Mouse (Mus musculus) forebrain, postnatal 0 days (tissue): ENCODE measurements at regions not wholly inside any gene's neighbourhood (a gene's known extent, or its start where the extent isn't known, plus 50 kb on each side); places are given as distances from the start of the nearest gene placed in this dataset.

Experiments
- ATAC-seq: fragments of 200-750 bp; cut with Nextera tagmentation; 2 replicates; pipeline ENCODE4 v1.8.0; 2017; ENCODE audit warnings: mild to moderate bottlenecking, moderate library complexity
- DNase-seq: peaks from one replicate; pipeline ENCODE4 v3.0.0-alpha.2; 2015
- H3K27ac ChIP-seq: fragments of 300-500 bp; sonication (generic); 2 replicates; pipeline ENCODE4 v1.5.1; 2014; ENCODE audit warnings: low read depth, mild to moderate bottlenecking, antibody characterized with exemption, low read length, moderate library complexity, mixed read lengths
- H3K27me3 ChIP-seq: fragments of 300-500 bp; sonication (generic); 2 replicates; pipeline ENCODE4 v1.6.1; 2014; ENCODE audit warnings: mild to moderate bottlenecking, low read length, mixed read lengths; ENCODE audit not compliant: insufficient read depth
- H3K36me3 ChIP-seq: fragments of 300-500 bp; sonication (generic); 2 replicates; pipeline ENCODE4 v1.6.1; 2014; ENCODE audit warnings: mild to moderate bottlenecking, moderate library complexity; ENCODE audit not compliant: insufficient read depth
- H3K4me1 ChIP-seq: fragments of 300-500 bp; sonication (generic); 2 replicates; pipeline ENCODE4 v1.6.1; 2014; ENCODE audit warnings: antibody characterized with exemption; ENCODE audit not compliant: insufficient read depth
- H3K4me2 ChIP-seq: fragments of 300-500 bp; sonication (generic); 2 replicates; pipeline ENCODE4 v1.6.1; 2014; ENCODE audit warnings: low read depth, mild to moderate bottlenecking, moderate library complexity
- H3K4me3 ChIP-seq: fragments of 300-500 bp; sonication (generic); 2 replicates; pipeline ENCODE4 v1.5.1; 2014; ENCODE audit warnings: low read depth, low read length, mixed read lengths
- H3K9ac ChIP-seq: fragments of 300-500 bp; sonication (generic); 2 replicates; pipeline ENCODE4 v1.6.1; 2014; ENCODE audit warnings: mild to moderate bottlenecking
- H3K9me3 ChIP-seq: fragments of 300-500 bp; sonication (generic); 2 replicates; pipeline ENCODE4 v1.6.1; 2016; ENCODE audit warnings: low read length
- CTCF ChIP-seq: sonication (generic); IDR thresholded peaks from 2 replicates; pipeline ENCODE4 v1.5.1; 2016; ENCODE audit warnings: antibody characterized with exemption, control low read depth, low read depth
- WGBS: fragments of 180-500 bp; shearing (Covaris S2); extraction: QIAGEN DNeasy Blood & Tissue Kit; methylation state at CpG from one replicate; pipeline ENCODE4 v1.1.7; 2014; 5-methylcytosine and 5-hydroxymethylcytosine counted together

GRCm38 (mm10) chr13:70348965-70349364 is 288.5 kb downstream of the Ice1 start:
- H3K9me3 ChIP-seq = no peaks in the 10 kb centered on the region
- H3K27me3 ChIP-seq = no peaks in the 10 kb centered on the region
- no peak overlapping the region for H3K4me3 ChIP-seq
- H3K4me1 ChIP-seq = no peaks in the 10 kb centered on the region
- H3K27ac ChIP-seq = no peak overlapping the region
- H3K4me2 ChIP-seq = no peak overlapping the region
- WGBS = 44% methylated on average over 2 of the region's 2 CpGs
- ATAC-seq (no peak), DNase-seq (no peak)
- no peaks in the 10 kb centered on the region for H3K36me3 ChIP-seq
- H3K9ac ChIP-seq = no peak overlapping the region
- no peak for TF ChIP-seq CTCF

DNA sequence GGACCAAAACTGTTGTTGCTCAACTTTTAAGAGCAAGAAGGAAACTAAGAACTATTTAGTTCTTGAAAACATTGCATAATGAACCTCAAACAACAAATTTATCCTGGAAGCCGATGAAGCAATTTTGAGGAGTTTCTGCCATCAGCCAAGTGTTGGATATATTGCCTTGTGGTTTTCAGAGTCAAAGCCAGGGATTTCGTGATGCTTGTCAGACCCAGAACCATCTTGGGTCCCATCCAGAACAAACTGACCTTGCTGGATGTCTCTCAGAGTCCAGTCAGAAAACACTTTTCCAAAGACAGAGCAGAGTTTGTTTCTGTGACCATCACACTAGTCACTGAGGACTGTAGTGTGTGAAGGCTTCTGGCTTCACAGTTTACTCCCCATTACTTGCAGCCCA is 267.8 kb downstream of the Ice1 start:
- DNase-seq = no peak
- no peaks in the 10 kb centered on the region for H3K9me3 ChIP-seq
- H3K36me3 ChIP-seq = no peaks in the 10 kb centered on the region
- no peak for TF ChIP-seq CTCF
- H3K4me3 ChIP-seq = no peak overlapping the region
- no peaks in the 10 kb centered on the region for H3K4me1 ChIP-seq
- H3K27ac ChIP-seq = no peak overlapping the region
- ATAC-seq = no peak
- H3K27me3 ChIP-seq = no peaks in the 10 kb centered on the region
- WGBS = 76% methylated on average over 2 of the region's 2 CpGs
- no peak overlapping the region for H3K4me2 ChIP-seq
- no peak overlapping the region for H3K9ac ChIP-seq

GRCm38 (mm10) chr13:70380772-70381171 is 256.7 kb downstream of the Ice1 start:
- TF ChIP-seq CTCF = no peak
- peaks cover 5% of the 10 kb centered on the region; the same call in 1 of the 2 replicates for H3K4me1 ChIP-seq
- 55% methylated on average over 6 of the region's 6 CpGs for WGBS
- H3K9ac ChIP-seq = no peak overlapping the region
- H3K27me3 ChIP-seq = no peaks in the 10 kb centered on the region
- no peak overlapping the region for H3K4me2 ChIP-seq
- DNase-seq (peak; percentile 15), ATAC-seq (peak; percentile 34; the same call in 1 of the 2 replicates)
- H3K36me3 ChIP-seq = no peaks in the 10 kb centered on the region
- no peak overlapping the region for H3K27ac ChIP-seq
- no peak overlapping the region for H3K4me3 ChIP-seq
- no peaks in the 10 kb centered on the region for H3K9me3 ChIP-seq

GRCm38 (mm10) chr13:70385292-70385691 is 252.1 kb downstream of the Ice1 start:
- Histone ChIP-seq H3K4me1 (no peaks in the 10 kb centered on the region), H3K4me2 (no peak overlapping the region), H3K9me3 (no peaks in the 10 kb centered on the region), H3K4me3 (no peak overlapping the region), H3K27ac (no peak overlapping the region), H3K9ac (no peak overlapping the region), H3K36me3 (no peaks in the 10 kb centered on the region), H3K27me3 (no peaks in the 10 kb centered on the region)
- DNase-seq (no peak), ATAC-seq (no peak)
- no peak for TF ChIP-seq CTCF
- WGBS = 52% methylated on average over 8 of the region's 8 CpGs

DNA sequence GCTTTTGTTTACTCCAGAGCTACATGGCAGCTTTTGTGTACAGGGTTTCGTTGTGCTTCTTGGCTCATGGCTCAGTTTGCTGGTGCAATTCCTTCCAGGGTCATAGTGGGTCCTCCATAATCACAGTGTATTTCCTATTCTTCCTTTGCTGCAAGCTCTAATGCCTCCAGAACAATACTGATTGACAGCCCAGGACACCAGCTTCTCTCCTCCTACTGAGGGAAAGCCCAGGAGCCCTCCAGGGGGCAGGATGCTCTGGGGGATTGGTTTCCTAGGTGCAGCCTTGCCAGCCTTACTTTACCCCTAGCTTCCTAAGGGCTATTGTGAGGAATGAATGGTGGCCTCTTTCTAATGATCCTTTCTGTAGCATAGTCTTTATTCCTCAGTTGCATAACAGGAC is 224.6 kb downstream of the Ice1 start:
- DNase-seq = no peak
- Histone ChIP-seq H3K27me3 (no peaks in the 10 kb centered on the region), H3K9ac (no peak overlapping the region), H3K36me3 (no peaks in the 10 kb centered on the region), H3K27ac (no peak overlapping the region), H3K4me2 (no peak overlapping the region), H3K9me3 (no peaks in the 10 kb centered on the region), H3K4me1 (no peaks in the 10 kb centered on the region), H3K4me3 (no peak overlapping the region)
- TF ChIP-seq CTCF = 0 out of 2 replicates have a peak, but pooled peaks have one; percentile 16
- 15% methylated on average over 1 of the region's 1 CpGs for WGBS
- no peak for ATAC-seq

DNA sequence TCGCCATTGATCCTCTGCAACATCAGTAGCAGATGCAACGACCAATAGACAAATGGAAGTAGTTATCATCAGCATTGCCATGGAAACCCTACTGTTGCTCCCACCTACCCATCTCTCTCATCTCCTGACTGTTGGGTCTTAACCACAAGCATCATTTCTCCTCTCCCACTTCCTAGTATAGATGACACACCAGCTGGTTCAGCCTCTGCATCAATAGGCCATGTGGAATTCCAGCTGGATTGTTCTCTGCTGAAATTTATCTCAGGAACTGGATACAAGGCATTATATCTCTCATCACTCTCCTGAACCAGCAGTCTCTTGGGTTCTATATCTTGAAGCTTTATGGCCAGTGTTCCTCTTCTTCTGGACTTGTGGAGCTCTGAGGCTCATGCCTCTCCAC is 219.3 kb downstream of the Ice1 start:
- no peak for TF ChIP-seq CTCF
- DNase-seq = no peak
- ATAC-seq = no peak
- no peaks in the 10 kb centered on the region for H3K4me1 ChIP-seq
- H3K9ac ChIP-seq = no peak overlapping the region
- WGBS = 91% methylated on average over 2 of the region's 2 CpGs
- H3K4me2 ChIP-seq = no peak overlapping the region
- H3K36me3 ChIP-seq = no peaks in the 10 kb centered on the region
- no peaks in the 10 kb centered on the region for H3K9me3 ChIP-seq
- no peak overlapping the region for H3K27ac ChIP-seq
- H3K4me3 ChIP-seq = no peak overlapping the region
- H3K27me3 ChIP-seq = no peaks in the 10 kb centered on the region

DNA sequence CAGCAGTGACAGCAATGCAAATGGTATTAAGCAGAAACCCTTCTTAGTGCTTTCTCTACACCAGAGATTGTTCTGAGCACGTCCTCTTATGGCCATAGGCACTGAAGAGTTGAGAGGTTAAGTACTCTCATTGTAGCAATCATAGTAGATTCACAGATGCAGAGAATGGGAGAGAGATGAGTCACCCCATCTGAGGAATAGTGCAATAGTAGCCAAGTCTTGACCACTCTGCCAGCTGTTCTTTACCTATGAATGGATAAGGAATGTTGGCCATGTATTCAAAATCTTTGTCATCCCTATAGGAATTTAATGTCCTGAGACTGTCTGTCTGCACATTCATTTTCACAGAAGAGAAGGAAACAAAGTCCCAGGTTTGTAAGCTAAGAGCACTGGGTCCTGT is 198.0 kb downstream of the Ice1 start:
- H3K27ac ChIP-seq = no peak overlapping the region
- DNase-seq (no peak), ATAC-seq (no peak)
- H3K4me1 ChIP-seq = no peaks in the 10 kb centered on the region
- no peaks in the 10 kb centered on the region for H3K9me3 ChIP-seq
- no peak for TF ChIP-seq CTCF
- no peak overlapping the region for H3K4me2 ChIP-seq
- no peak overlapping the region for H3K4me3 ChIP-seq
- no peaks in the 10 kb centered on the region for H3K36me3 ChIP-seq
- 79% methylated on average over 1 of the region's 1 CpGs for WGBS
- no peaks in the 10 kb centered on the region for H3K27me3 ChIP-seq
- H3K9ac ChIP-seq = no peak overlapping the region

GRCm38 (mm10) chr13:70446940-70447339 is 190.5 kb downstream of the Ice1 start:
- H3K4me2 ChIP-seq = no peak overlapping the region
- H3K4me1 ChIP-seq = no peaks in the 10 kb centered on the region
- ATAC-seq = no peak
- no peak overlapping the region for H3K4me3 ChIP-seq
- no peaks in the 10 kb centered on the region for H3K36me3 ChIP-seq
- no peak for TF ChIP-seq CTCF
- WGBS = 96% methylated on average over 4 of the region's 4 CpGs
- no peak for DNase-seq
- H3K9ac ChIP-seq = no peak overlapping the region
- H3K27ac ChIP-seq = no peak overlapping the region
- H3K9me3 ChIP-seq = no peaks in the 10 kb centered on the region
- no peaks in the 10 kb centered on the region for H3K27me3 ChIP-seq
